Mouse (Mus musculus) G1E (cell line): ENCODE data around the gene Llph.

ENCODE experiments used
- CTCF ChIP-seq: IDR thresholded peaks from 2 replicates; pipeline ENCODE4 v1.5.1; 2012; ENCODE audit warnings: low read depth, low read length, inconsistent platforms, mixed read lengths
- GATA2 ChIP-seq: IDR thresholded peaks from 2 replicates; pipeline ENCODE4 v1.6.1; 2012; ENCODE audit warnings: low read depth, low read length, inconsistent platforms, borderline replicate concordance
- POLR2AphosphoS5 ChIP-seq: IDR thresholded peaks from 2 replicates; pipeline ENCODE4 v1.6.1; 2012; ENCODE audit warnings: low read depth, low read length, inconsistent platforms; ENCODE audit not compliant: insufficient replicate concordance
- TAL1 ChIP-seq: conservative IDR thresholded peaks from 2 replicates; pipeline ENCODE4 v1.6.1; 2012; ENCODE audit warnings: low read depth, low read length, inconsistent platforms, mixed read lengths

DNA sequence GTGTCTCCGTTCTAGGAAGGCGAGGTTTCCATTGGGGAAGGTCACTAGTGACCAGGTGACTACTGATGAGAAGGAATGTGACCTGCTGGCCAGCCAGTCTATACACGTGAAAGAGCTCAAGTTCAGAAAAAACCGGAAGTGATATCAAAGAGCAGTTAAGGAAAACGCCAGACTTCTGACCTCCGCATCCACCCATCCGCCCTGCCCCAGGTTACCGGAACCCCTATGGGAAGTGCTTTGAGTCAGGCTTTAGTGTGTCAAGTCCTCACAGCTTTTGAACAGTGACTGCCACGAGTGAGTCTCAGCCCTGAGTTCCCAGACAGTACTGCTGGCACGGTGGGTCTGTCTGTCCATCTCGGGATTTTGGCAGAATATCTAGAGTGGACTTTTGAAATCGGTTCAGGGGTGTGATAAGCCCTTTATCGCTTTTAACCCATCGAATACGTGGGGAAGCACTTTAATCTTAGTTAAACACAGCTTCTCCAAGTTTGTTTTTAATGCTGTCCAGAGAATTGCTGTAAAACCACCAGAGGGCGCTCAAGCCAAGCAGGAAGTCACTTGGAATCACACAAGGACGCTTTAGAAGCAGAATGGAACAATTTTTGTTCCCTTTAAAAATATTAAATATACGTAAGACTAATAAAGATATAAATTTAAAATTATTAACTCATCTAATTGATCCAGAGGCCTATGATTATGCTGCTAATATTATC, 6.9 kb downstream of the Llph start:
- peak; percentile 32 for TF ChIP-seq CTCF
- no peak for TF ChIP-seq TAL1
- TF ChIP-seq POLR2AphosphoS5, result no peak
- TF ChIP-seq GATA2, result no peak
